Mouse (Mus musculus) left cerebral cortex, postnatal 10 days (tissue): ENCODE data around the gene Prkd3. TPM values are rescaled to one million over a fixed set of nuclear protein-coding genes. Genes with fewer than 3 reads are reported as not detected.
A peak's percentile ranks its signal among the peaks of the same experiment; 100 is the strongest.

Experiments used
- DNase-seq, 2 experiments: peaks; one replicate each; pipeline ENCODE4 v3.0.0; 2021 to 2022; ENCODE audit warnings: low spot score in 2 of 2, mixed read lengths in 1 of 2; ENCODE audit errors: extremely low spot score in 1 of 2
- intact Hi-C: fragments of 180-260 bp; cut with DNase I; formaldehyde crosslinking; loops from one replicate; pipeline ENCODE4 v1.15.1; 2025
- total RNA-seq, 2 experiments: library from RNA; stranded (reverse); gene quantifications; 2 replicates each; pipeline ENCODE4 v1.2.3; 2021

Prkd3 gene
- total RNA-seq, 2 experiments from 2014 or later = 11.0 to 11.4 TPM

DNA sequence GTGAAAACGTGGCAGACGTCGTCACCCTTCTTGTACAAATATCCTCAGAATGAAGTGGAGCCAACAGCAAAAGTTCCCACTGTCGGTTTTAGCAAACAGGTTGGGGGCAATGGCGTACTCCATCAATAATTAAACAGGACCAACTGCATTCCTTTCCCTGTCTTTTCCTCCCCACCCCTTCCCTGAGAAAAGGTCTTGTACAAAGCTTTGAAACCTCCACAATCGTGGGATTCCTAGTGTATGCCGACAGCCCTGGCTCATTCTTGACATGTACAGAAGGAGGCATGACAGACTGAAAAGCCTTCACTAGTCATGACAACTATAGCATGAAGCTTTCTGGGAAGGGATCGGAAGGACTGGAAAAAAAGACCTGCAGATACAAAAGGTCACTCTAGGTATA lies 67.4 kb downstream of the Prkd3 start:
- intact Hi-C loops = no loop called here
- DNase-seq = no peak

- intact Hi-C loops = no loop called here
- no peak for DNase-seq
Measured at GRCm38 (mm10) chr17:78952070-78952469, 68.5 kb downstream of the Prkd3 start.

GRCm38 (mm10) chr17:78951225-78951624 lies 69.4 kb downstream of the Prkd3 start:
- intact Hi-C loops = no loop called here
- DNase-seq = no peak

DNA sequence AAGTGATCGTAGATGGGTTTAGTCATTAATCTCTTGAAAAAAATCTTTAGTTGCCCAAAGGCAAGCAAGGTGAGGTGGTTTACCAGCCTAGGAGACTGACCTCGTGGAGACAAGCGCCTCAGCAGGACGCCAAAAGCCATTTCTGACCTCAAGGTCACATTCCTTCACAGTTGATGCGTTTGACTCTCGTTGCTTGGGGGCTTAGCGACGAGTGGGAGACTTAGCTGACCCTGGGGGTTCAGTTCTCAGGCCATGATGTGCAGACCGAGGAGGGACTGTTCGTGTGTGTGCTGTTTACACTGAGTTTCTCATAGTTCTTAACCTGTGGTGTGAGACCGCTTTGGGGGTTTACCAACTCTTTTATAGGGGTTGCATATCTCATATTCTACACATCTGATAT lies 78.0 kb downstream of the Prkd3 start:
- DNase-seq = no peak
- intact Hi-C loops = no loop called here

GRCm38 (mm10) chr17:78938927-78939326 lies 81.7 kb downstream of the Prkd3 start:
- intact Hi-C loops = loop anchor here (5.0 kb wide), 1 partner anchor 107 kb away; no protein-coding TSS in a partner anchor
- no peak for DNase-seq

DNA sequence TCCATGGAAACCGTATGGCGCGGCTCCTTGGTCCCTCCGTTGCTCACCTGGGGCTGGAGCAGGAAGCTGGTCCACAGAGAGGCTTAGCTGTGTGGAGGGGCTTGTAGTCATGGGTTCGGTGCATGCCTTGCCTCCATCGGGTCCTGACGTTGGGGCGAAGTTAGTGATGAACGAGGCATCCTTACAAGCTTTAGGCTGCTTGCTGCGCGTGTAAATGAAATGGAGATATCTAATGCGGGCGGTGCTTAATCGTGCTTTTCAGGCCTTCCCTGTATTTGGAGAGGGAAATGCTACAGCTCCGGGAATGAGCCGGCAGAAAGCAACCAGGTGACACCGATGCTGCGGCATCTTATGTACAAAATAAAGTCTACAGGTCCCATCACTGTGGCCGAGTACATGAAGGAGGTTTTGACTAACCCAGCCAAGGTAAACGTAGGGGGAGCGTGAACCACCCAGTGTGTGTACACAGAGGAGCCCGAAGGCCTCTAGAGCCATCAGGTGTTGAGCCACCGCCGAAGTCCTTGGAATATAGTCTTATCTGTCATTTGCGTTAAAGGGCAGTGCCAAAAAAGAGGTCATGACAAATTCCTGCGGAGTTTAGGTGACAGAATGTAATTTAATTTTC lies 83.3 kb downstream of the Prkd3 start:
- intact Hi-C loops = loop anchor here (5.0 kb wide), 1 partner anchor 105 kb away; no protein-coding TSS in a partner anchor

DNA sequence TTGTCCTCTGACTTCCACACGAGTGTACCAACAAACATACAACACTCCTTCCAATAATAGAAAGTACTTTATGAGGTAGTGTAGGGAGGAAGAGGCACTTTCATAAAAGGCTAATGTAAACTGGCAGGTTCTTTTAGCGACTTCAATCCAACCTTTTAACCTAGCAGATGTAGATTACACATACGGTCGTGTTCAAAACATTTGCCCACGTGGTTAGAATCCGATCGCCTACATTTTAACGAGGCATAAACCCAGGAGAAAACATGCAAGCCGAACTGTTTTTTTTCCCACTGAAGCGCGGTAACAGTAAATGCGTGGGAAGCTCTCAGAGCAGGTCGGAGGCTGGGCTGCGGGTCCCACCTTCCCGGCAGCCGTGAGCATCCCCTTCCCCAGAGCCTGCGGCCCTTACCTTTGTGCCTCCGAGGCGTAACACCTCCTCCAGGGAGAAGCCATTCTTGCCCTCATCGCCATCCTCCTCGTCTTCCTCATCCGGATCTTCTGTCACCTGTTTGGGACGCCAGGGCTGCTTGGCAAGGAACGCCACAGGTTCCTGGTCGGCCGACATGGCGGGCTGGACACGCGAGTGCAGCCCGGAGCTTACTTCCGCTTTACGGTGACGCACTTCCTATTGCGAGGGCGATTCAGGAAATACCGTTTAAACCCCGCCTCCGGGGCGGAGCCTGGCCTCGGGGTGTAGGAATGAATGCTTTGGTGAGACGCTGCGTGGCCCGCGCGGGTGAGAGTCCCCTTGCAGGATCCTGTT lies 84.0 kb downstream of the Prkd3 start, which contains the start of the genes Cebpz and Ndufaf7:
Gene Cebpz, minus strand, starts transcription at position 601 of the 763 bp plus-strand sequence.
Gene Ndufaf7, plus strand, starts transcription at position 671 of the 763 bp plus-strand sequence.
- DNase-seq = peak; percentile 96 to 99
- intact Hi-C loops = loop anchor here (5.0 kb wide), 1 partner anchor 104 kb away; no protein-coding TSS in a partner anchor

More for the DNA sequence above, 83.3 kb downstream of the Prkd3 start:
- DNase-seq = no peak

DNA sequence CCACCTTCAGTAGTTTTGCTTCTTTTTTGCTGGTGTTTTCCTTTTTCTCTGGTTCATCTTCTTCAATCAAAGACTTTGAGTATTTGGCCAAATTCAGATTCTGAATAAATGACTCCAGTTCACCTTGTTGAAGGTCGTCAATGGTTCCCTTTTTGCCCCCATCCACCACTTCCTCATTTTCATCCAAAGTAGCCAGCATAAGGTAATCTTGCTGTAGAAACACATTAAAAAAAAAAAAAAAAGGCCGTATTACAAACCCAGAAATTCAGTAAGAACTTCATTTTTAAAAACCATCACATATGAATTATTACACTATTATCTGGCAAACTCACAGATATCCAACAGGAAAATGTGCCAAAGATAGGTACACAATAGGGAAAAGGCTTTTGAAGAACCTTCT lies 84.8 kb downstream of the Prkd3 start:
- intact Hi-C loops = loop anchor here (5.0 kb wide), 1 partner anchor 104 kb away; no protein-coding TSS in a partner anchor
- no peak for DNase-seq

DNA sequence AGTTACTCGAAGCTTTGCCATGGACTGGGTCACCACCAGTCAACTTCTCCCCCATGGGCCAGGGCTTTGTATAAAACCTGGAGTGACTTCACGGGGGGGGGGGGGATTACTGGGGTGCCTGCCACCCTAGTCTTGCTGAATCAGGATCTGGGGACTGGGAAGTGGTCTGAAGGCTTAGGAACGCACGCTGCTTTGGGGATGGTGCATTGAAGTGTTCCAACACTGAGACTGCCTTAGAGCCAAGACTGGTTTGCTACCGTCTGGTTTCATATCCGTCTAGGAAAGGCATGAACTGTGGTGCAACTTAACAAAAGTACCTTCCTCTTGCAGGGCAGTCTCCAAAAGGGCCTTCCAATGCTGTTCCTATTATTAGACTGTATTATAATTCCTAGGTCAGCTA lies 102.9 kb downstream of the Prkd3 start:
- intact Hi-C loops = loop anchor here (5.0 kb wide), 1 partner anchor 80 kb away; the partner anchor contains the start of genes Gpatch11 and Heatr5b
- DNase-seq = peak in 1 of 2 experiments; percentile 28

DNA sequence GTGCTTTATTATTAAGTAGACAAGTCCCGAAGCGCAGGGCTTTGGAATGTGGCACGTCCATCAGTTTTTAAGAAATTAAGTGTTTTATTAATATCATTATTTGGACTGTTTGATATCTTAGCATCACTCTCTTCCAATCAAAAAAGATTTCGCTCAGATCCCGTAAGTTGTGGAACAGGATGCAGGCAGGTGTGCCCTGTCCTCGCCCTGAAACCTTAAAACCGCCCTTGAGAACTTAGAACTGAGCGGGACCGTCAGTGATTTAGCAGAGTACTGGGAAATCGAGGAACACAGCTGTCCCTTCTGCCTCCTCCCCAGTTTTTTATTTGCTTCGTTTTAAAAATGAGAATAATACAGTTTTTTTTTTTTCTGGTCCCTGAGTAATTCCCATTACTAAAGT lies 103.7 kb downstream of the Prkd3 start:
- DNase-seq = no peak
- intact Hi-C loops = loop anchor here (5.0 kb wide), 1 partner anchor 80 kb away; the partner anchor contains the start of genes Gpatch11 and Heatr5b

DNA sequence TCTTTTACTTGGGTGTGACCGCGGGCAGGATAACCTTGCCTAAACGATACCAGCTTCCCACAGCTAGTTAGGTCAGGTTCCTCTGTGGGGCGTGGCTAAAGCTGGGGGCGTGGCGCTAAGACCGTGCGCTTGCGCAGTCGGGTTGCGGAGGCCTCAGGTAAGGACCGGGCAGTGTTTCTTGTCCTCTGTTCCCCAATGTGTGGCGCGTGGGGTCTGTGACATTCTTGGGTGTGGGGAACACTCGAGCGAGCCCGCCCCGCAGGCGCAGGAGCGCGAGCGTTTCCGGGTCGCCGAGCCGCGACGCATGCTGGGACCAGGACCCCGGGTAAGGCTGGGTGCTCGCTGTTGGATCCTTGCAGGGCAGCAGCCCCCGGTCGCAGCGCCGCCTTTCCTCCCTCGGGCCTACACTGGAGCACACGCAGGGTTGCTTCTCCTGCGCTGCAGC lies 104.2 kb downstream of the Prkd3 start, which contains the start of gene Cebpzos:
Gene Cebpzos, plus strand, starts transcription at position 132 of the 445 bp plus-strand sequence.
- peak; percentile 85 to 89 for DNase-seq
- intact Hi-C loops = loop anchor here (5.0 kb wide), 1 partner anchor 79 kb away; the partner anchor contains the start of genes Gpatch11 and Heatr5b

DNA sequence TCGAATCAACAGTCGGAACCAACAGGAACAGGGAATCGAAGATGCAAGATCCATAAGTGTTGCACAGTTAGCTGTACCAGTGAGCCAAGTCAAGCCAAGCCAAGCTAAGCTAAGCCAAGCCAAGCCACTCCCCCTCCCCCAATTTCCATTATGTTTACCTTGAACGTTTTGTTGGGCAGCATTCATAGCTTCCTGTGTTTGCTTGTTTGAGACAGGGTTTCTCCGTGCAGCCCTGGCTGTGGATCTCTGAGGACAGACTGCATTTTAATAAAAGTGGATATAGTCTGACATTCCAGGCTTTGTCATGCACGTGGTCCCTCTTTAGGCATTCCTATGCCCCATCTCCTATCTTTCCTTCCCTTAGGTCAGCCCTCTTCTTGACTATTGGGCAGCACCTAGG lies 104.8 kb downstream of the Prkd3 start:
- intact Hi-C loops = loop anchor here (5.0 kb wide), 1 partner anchor 78 kb away; the partner anchor contains the start of genes Gpatch11 and Heatr5b

DNA sequence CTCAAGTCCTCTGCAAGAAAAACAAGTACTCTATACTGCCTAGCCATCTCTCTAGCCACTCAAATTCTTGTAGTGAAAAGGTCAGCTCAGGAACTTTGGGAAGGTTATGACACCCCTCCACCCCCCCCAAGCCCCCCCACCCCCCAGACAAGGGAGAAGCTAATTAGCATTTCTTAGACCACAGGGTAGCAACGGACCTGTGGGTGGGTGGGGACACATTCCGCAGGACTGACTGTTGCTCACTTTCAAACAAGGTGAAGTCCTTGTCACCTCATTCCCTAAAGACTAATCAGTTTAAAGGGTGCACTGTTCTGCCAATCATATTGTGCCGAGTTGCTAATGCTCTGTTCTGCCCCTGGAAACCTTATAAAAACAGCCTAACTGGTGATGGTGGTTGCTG lies 106.7 kb downstream of the Prkd3 start:
- DNase-seq = no peak
- intact Hi-C loops = no loop called here

More for the DNA sequence above, 104.8 kb downstream of the Prkd3 start:
- no peak for DNase-seq

GRCm38 (mm10) chr17:78912861-78913281 lies 107.7 kb downstream of the Prkd3 start:
- intact Hi-C loops = no loop called here
- peak; percentile 36 to 38 for DNase-seq

DNA sequence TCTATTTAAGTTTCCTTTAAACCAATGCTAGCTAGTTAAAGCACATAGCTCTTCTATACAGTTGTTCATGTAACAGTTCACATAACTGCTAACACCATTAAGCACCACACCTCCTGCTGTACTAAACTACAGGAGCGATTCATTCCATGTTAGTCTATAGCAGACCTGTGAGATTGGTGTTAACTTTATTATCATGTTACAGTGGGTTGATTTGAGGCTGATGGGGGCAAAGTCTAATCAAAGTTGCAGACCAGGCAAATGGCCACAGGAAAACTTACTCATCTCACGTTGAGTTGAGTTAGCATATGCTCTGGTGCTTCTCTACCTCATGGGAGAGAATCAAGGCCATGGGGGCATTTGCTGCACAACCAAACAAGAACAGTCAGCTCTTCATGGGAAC lies 111.2 kb downstream of the Prkd3 start:
- DNase-seq = no peak
- intact Hi-C loops = no loop called here

DNA sequence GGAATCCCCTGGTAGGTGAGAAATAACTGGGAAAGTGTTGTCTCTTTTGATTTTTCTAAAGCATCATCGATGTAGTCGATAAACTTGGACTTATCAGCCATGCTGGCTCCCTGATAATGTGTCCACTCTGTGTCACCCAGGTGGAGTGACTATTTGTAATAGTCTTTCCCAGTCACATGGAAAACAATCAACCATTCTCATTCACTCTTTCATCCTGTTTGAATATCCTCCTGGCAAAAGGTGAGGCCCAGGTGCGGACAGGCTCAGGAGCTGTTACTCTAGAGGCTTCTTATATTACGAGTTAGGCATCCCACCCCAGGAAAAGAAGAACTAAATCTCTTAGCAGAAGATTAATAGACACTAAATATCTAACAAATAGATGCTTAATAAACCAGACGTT lies 113.7 kb downstream of the Prkd3 start, which contains the start of gene Sult6b1:
Gene Sult6b1, minus strand, starts transcription at position 101 of the 400 bp plus-strand sequence.
- DNase-seq = no peak
- intact Hi-C loops = no loop called here

- intact Hi-C loops = no loop called here
- peak in 1 of 2 experiments; percentile 24 for DNase-seq
Measured at GRCm38 (mm10) chr17:78903158-78903557, 117.5 kb downstream of the Prkd3 start.
